Mouse (Mus musculus) Patski (cell line): Measurements from ENCODE around the gene Rsph1. TPM values are rescaled to one million over a fixed set of nuclear protein-coding genes. Genes with fewer than 3 reads are reported as not detected.
A peak's percentile ranks its signal among the peaks of the same experiment; 100 is the strongest.

ENCODE experiments used
- ATAC-seq: fragments of 100-300 bp; one replicate; pipeline ENCODE4 v1.8.0; 2021
- CTCF ChIA-PET: fragments of 350-600 bp; sonication (Branson Sonifier 250); formaldehyde crosslinking; loops from one replicate; lab custom pipeline; 2022; ENCODE audit warnings: inconsistent platforms; lab: Charles Lee
- POLR2A ChIA-PET: fragments of 350-600 bp; sonication (Branson Sonifier 250); formaldehyde crosslinking; loops from one replicate; lab custom pipeline; 2022; ENCODE audit warnings: antibody characterized with exemption, inconsistent platforms; lab: Charles Lee
- DNase-seq: peaks from one replicate; pipeline ENCODE4 v3.0.0-alpha.2; 2011; ENCODE audit warnings: low read depth, low spot score
- H3K27me3 ChIP-seq: fragments of 371-371 bp; one replicate; pipeline ENCODE4 v1.5.1; 2021
- CTCF ChIP-seq: fragments of 100-300 bp; IDR thresholded peaks from one replicate; pipeline ENCODE4 v1.5.1; 2021
- in situ Hi-C: fragments of 300-500 bp; cut with MboI; formaldehyde crosslinking; loops from 3 replicates; pipeline ENCODE4 v1.11.1; 2018; ENCODE audit warnings: low pct_unique_long_range_greater_than_20kb, mixed read lengths
- polyA plus RNA-seq: library from polyadenylated mRNA; unstranded; gene quantifications from one replicate; pipeline ENCODE4 v1.2.3, GENCODE M21; 2021

The Rsph1 gene
- polyA plus RNA-seq, 1 experiment from 2014 or later, result 3.1 TPM

GRCm38 (mm10) chr17:31259145-31259544 lies 18.0 kb downstream of the Rsph1 start:
- ChIA-PET CTCF (no interaction called here), POLR2A (no interaction called here)
- ATAC-seq, result no peak
- no peaks in the 10 kb centered on the region for H3K27me3 ChIP-seq
- TF ChIP-seq CTCF, result no peak
- no peak for DNase-seq
- in situ Hi-C loops, result loop anchor here (5.0 kb wide), 1 partner anchor 68 kb away; no protein-coding TSS in a partner anchor

DNA sequence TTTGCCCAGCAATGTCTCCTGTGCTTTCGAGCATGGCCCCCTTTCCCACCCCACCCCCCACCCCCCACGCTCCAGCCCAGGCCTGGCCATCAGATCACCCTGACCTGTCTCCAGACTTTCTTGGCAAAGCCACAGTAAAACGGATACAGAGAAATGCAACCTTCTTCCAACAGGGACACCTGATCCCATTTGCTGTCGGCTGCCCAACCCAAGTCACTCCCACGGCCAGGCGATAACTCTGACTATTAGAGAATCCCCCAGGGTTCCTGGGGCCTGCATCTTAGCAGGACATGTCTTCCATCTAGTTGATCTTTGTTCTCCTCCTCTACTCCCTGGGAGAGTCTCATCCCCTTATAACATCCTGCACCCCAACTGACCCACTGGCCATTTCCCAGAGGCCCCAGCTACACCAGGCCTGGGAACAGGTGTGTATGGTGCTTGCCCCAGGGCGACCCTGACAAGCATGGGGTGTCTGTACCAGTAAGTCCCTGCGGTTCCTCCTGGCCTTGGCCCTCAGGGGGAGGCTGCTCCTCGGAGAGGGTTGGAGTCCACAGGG lies 18.8 kb downstream of the Rsph1 start:
- ChIA-PET POLR2A (no interaction called here), CTCF (no interaction called here)
- in situ Hi-C loops, result loop anchor here (5.0 kb wide), 1 partner anchor 69 kb away; no protein-coding TSS in a partner anchor
- ATAC-seq, result no peak
- DNase-seq, result no peak
- no peak for TF ChIP-seq CTCF
- peaks cover 3% of the 10 kb centered on the region for H3K27me3 ChIP-seq

GRCm38 (mm10) chr17:31257898-31258297 lies 19.3 kb downstream of the Rsph1 start:
- in situ Hi-C loops, result loop anchor here (5.0 kb wide), 1 partner anchor 69 kb away; no protein-coding TSS in a partner anchor
- TF ChIP-seq CTCF, result no peak
- peaks cover 8% of the 10 kb centered on the region for H3K27me3 ChIP-seq
- ATAC-seq, result no peak
- no peak for DNase-seq
- ChIA-PET POLR2A (no interaction called here), CTCF (no interaction called here)

- no peak for ATAC-seq
- POLR2A ChIA-PET, result no interaction called here
These were observed 20.0 kb downstream of the Rsph1 start for GRCm38 (mm10) chr17:31257149-31257548.

GRCm38 (mm10) chr17:31254463-31254931 lies 22.7 kb downstream of the Rsph1 start:
- ATAC-seq (peak; percentile 93), DNase-seq (peak; percentile 7)
- in situ Hi-C loops, result loop anchor here (5.0 kb wide), 1 partner anchor 233 kb away; no protein-coding TSS in a partner anchor
- POLR2A ChIA-PET, result no interaction called here
- H3K27me3 ChIP-seq, result peaks cover 15% of the 10 kb centered on the region
- TF ChIP-seq CTCF, result peak; percentile 83
- CTCF ChIA-PET, result interaction anchor here (0.7 to 1.5 kb wide), 9 partner anchors 10 to 250 kb away, joined by 3 to 4 read pairs (median 3); no protein-coding TSS in a partner anchor

More at GRCm38 (mm10) chr17:31257149-31257548, 20.0 kb downstream of the Rsph1 start:
- TF ChIP-seq CTCF, result no peak
- no peak for DNase-seq
- in situ Hi-C loops, result loop anchor here (5.0 kb wide), 1 partner anchor 70 kb away; no protein-coding TSS in a partner anchor
- peaks cover 14% of the 10 kb centered on the region for H3K27me3 ChIP-seq
- CTCF ChIA-PET, result no interaction called here

- TF ChIP-seq CTCF, result no peak
- ATAC-seq, result no peak
- CTCF ChIA-PET, result interaction anchor here (1.2 to 1.5 kb wide), 6 partner anchors 11 to 242 kb away, joined by 3 to 4 read pairs (median 4); no protein-coding TSS in a partner anchor
- no peak for DNase-seq
- in situ Hi-C loops, result loop anchor here (5.0 kb wide), 1 partner anchor 233 kb away; no protein-coding TSS in a partner anchor
- peaks cover 20% of the 10 kb centered on the region for H3K27me3 ChIP-seq
- POLR2A ChIA-PET, result no interaction called here
These were observed 23.2 kb downstream of the Rsph1 start for GRCm38 (mm10) chr17:31253951-31254350.

GRCm38 (mm10) chr17:31247144-31247543 lies 30.0 kb downstream of the Rsph1 start:
- DNase-seq, result no peak
- ChIA-PET POLR2A (no interaction called here), CTCF (no interaction called here)
- in situ Hi-C loops, result no loop called here
- peaks cover 10% of the 10 kb centered on the region for H3K27me3 ChIP-seq
- TF ChIP-seq CTCF, result no peak
- no peak for ATAC-seq

DNA sequence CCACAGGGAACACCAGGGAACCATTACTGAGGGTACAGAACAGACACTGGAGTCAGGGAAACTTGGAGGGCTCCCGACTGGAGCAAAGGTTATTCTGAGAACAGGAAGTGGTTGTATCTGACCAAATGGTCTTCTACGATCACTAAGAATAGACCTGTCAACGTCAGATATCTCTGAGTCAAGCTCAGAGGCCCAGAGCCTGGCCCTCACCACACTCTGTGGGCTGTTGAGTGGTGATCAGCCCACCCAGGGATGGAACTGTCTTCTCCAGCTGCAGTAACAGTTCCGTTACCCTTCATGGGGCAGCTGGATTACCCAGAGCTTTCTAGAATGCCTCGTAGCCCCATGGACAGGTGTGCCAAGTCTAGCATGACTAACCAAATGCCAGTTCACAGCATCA lies 31.9 kb downstream of the Rsph1 start:
- CTCF ChIA-PET, result no interaction called here
- POLR2A ChIA-PET, result no interaction called here
- H3K27me3 ChIP-seq, result peaks cover 10% of the 10 kb centered on the region
- TF ChIP-seq CTCF, result no peak
- ATAC-seq (no peak), DNase-seq (no peak)
- in situ Hi-C loops, result no loop called here

DNA sequence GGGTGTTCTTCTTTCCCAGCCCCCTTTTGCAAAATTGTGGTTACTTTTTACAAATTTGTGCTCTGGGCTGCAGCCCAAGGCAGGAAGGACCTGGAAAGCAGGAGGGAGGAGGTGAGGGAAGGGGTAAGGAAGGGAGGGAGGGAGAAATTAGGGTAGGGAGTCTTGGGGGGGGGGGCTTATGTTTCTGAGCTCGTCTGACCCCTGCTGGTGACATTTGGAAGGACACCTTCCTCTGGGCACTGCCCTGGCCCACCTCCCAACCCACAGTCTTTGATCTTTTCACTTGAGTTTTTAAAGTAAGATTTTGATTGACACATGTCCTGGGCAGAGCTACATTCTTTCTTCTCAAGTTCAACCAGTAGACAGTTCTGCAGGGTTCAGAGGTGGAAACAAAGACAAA lies 34.4 kb downstream of the Rsph1 start:
- TF ChIP-seq CTCF, result no peak
- DNase-seq, result no peak
- H3K27me3 ChIP-seq, result no peaks in the 10 kb centered on the region
- in situ Hi-C loops, result no loop called here
- ChIA-PET POLR2A (no interaction called here), CTCF (interaction anchor here (1.3 kb wide), 1 partner anchor 46 kb away, joined by 3 read pairs; no protein-coding TSS in a partner anchor)
- no peak for ATAC-seq

DNA sequence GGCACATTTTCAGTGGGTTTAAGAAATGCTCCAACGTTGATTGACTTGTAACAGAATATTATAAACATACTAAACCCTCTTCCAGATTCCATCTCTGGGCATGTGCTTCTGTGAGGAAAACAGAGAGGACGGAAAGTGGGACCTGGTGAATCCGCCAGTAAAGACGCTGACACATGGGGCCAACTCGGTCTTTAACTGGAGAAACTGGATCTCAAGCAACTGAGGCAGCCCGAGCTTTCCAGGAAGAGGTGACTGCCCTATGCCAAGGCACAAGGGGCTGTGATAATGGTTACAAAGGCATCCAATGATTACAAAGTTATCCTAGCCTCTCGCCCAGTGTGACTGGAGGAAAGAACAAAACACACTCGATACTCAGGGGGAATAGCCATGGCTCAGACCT lies 36.0 kb downstream of the Rsph1 start:
- ATAC-seq (no peak), DNase-seq (no peak)
- POLR2A ChIA-PET, result no interaction called here
- no peak for TF ChIP-seq CTCF
- CTCF ChIA-PET, result no interaction called here
- H3K27me3 ChIP-seq, result no peaks in the 10 kb centered on the region
- in situ Hi-C loops, result no loop called here
